9 mouse cellular contexts compared by ENCODE assay signal in the genomic region with DNA sequence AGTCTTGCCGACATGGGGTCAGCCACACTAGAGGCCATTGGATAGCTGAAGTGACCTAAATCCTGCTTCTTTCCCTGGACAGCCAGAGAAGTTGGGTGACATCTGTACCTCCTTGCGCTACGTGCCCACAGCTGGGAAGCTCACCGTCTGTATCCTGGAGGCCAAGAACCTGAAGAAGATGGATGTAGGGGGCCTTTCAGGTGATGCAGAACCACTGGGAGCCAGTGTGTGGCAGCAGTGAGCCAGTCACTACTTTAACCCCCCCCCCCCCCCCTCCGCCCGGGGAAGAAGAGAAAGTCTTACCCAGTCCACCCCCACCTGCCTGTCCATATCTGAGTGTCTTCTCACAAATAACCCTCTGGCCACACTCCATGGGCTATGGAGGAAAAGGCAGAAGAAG.
A peak's percentile ranks its signal among the peaks of the same experiment; 100 is the strongest.
DNase-seq lines count a peak whose midpoint lies in the region; ATAC-seq lines count a peak whose summit lies in the region.
"Had no signal": no experiment of that assay in that cellular context is flagged by ENCODE, and none has a peak within 500 bp of the region (broad histone marks: within the 10 kb centered on the region; RNA-seq: fewer than 3 reads in every experiment).

No protein-coding gene starts in this region.

- H3K9ac ChIP-seq in limb, embryonic 11.5 days (ENCODE audit: low read length) = no peak overlapping the region
- no peak overlapping the region for H3K9ac ChIP-seq in neural tube, embryonic 15.5 days (replicated peaks)
- H3K9ac ChIP-seq in midbrain, embryonic 11.5 days (ENCODE audit: low read length) = no peak overlapping the region
- H3K9ac ChIP-seq: liver, embryonic 13.5 days had no signal

- no peaks in the 10 kb centered on the region for H3K36me3 ChIP-seq in limb, embryonic 11.5 days (ENCODE audit: control insufficient read depth, insufficient read depth, low read length)
- no peaks in the 10 kb centered on the region for H3K36me3 ChIP-seq in neural tube, embryonic 15.5 days
- H3K36me3 ChIP-seq in midbrain, embryonic 11.5 days (ENCODE audit: control insufficient read depth, insufficient read depth, low read length) = peaks cover 2% of the 10 kb centered on the region; the same call in 1 of the 2 replicates
- H3K36me3 ChIP-seq: liver, embryonic 13.5 days had no signal

- peak; percentile 35 for DNase-seq in kidney, adult 18-20 months
- no peak for DNase-seq in kidney, adult 11 months
- DNase-seq in CD4-positive helper T cell, adult 2 months (ENCODE audit: low read depth, low spot score) = peak; percentile 33
- DNase-seq in R1 (ENCODE audit: low read depth, low spot score) = peak; percentile 49
- DNase-seq in limb, embryonic 11.5 days (ENCODE audit: low spot score) = peak; percentile 47
- no peak for DNase-seq in midbrain, embryonic 11.5 days (ENCODE audit: low spot score, missing footprints)
- no peak for DNase-seq in right cerebral cortex, postnatal 10 days (ENCODE audit: low spot score in 2 of 2)
- DNase-seq: liver, embryonic 13.5 days had no signal

- no peak overlapping the region for H3K4me2 ChIP-seq in limb, embryonic 11.5 days (ENCODE audit: low read depth, severe bottlenecking)
- no peak overlapping the region for H3K4me2 ChIP-seq in neural tube, embryonic 15.5 days
- H3K4me2 ChIP-seq in midbrain, embryonic 11.5 days = no peak overlapping the region
- H3K4me2 ChIP-seq: liver, embryonic 13.5 days had no signal

- WGBS in limb, embryonic 11.5 days = 46% methylated on average over 6 of the region's 6 CpGs
- WGBS in neural tube, embryonic 15.5 days = 72% methylated on average over 4 of the region's 6 CpGs
- WGBS in midbrain, embryonic 11.5 days = 67% methylated on average over 4 of the region's 6 CpGs

- no peaks in the 10 kb centered on the region for H3K4me1 ChIP-seq in limb, embryonic 11.5 days (ENCODE audit: control insufficient read depth, insufficient read depth, low read length)
- no peaks in the 10 kb centered on the region; the same call in 1 of the 2 replicates for H3K4me1 ChIP-seq in neural tube, embryonic 15.5 days
- H3K4me1 ChIP-seq in midbrain, embryonic 11.5 days (ENCODE audit: control insufficient read depth, insufficient read depth, low read length) = no peaks in the 10 kb centered on the region

- H3K27ac ChIP-seq in limb, embryonic 11.5 days (replicated peaks; ENCODE audit: low read depth, low read length) = no peak overlapping the region
- no peak overlapping the region for H3K27ac ChIP-seq in neural tube, embryonic 15.5 days (replicated peaks)
- H3K27ac ChIP-seq in midbrain, embryonic 11.5 days (ENCODE audit: low read depth, low read length) = no peak overlapping the region
- H3K27ac ChIP-seq: liver, embryonic 13.5 days had no signal

- H3K27me3 ChIP-seq in limb, embryonic 11.5 days (ENCODE audit: control insufficient read depth, insufficient read depth, low read length) = no peaks in the 10 kb centered on the region
- H3K27me3 ChIP-seq in neural tube, embryonic 15.5 days (replicated peaks) = no peaks in the 10 kb centered on the region
- no peaks in the 10 kb centered on the region for H3K27me3 ChIP-seq in midbrain, embryonic 11.5 days (ENCODE audit: control insufficient read depth, insufficient read depth, low read length)
- H3K27me3 ChIP-seq: liver, embryonic 13.5 days had no signal

- no peak for ATAC-seq in limb, embryonic 11.5 days (ENCODE audit: insufficient number of reproducible peaks, low FRiP score, low TSS enrichment, low read depth)
- no peak for ATAC-seq in neural tube, embryonic 15.5 days (ENCODE audit: low FRiP score)
- ATAC-seq in midbrain, embryonic 11.5 days (ENCODE audit: low FRiP score) = no peak

- H3K9me3 ChIP-seq in limb, embryonic 11.5 days (ENCODE audit: control insufficient read depth, low read length) = no peaks in the 10 kb centered on the region
- H3K9me3 ChIP-seq in neural tube, embryonic 15.5 days (replicated peaks) = no peaks in the 10 kb centered on the region
- H3K9me3 ChIP-seq in midbrain, embryonic 11.5 days (ENCODE audit: control insufficient read depth, low read length) = no peaks in the 10 kb centered on the region
- H3K9me3 ChIP-seq: liver, embryonic 13.5 days had no signal

- no peak overlapping the region for H3K4me3 ChIP-seq in limb, embryonic 11.5 days (ENCODE audit: low read depth, low read length)
- H3K4me3 ChIP-seq in neural tube, embryonic 15.5 days (replicated peaks) = no peak overlapping the region
- H3K4me3 ChIP-seq in midbrain, embryonic 11.5 days (ENCODE audit: low read depth, low read length) = no peak overlapping the region
- H3K4me3 ChIP-seq: liver, embryonic 13.5 days had no signal

Comparison
In these comparisons a context has a peak if more than half of its experiments do, and no peak if none do; other contexts are left out.
1. DNase-seq: peak in kidney, adult 18-20 months (single experiment), CD4-positive helper T cell, adult 2 months (single experiment), R1 (single experiment) and limb, embryonic 11.5 days (single experiment); none in kidney, adult 11 months (single experiment), midbrain, embryonic 11.5 days (single experiment) and right cerebral cortex, postnatal 10 days (0 of 2).